Mouse (Mus musculus) urinary bladder, postnatal 0 days (tissue): ENCODE results near the gene Zeb2. TPM values are rescaled to one million over a fixed set of nuclear protein-coding genes. Genes with fewer than 3 reads are reported as not detected.

Experiments used
- microRNA-seq: library from miRNA; unstranded; fragments of <30 nt; microRNA quantifications from one replicate; pipeline ENCODE4, GENCODE M21; 2016
- polyA plus RNA-seq: library from polyadenylated mRNA; unstranded; fragments of >200 nt; fragmentation: Nextera tagmentation; extraction: Ambion mirVana; gene quantifications from 2 replicates; pipeline ENCODE4 v1.2.1, GENCODE M21; 2015

Zeb2 gene
- polyA plus RNA-seq = 22.9 and 24.8 TPM in 2 replicates

DNA sequence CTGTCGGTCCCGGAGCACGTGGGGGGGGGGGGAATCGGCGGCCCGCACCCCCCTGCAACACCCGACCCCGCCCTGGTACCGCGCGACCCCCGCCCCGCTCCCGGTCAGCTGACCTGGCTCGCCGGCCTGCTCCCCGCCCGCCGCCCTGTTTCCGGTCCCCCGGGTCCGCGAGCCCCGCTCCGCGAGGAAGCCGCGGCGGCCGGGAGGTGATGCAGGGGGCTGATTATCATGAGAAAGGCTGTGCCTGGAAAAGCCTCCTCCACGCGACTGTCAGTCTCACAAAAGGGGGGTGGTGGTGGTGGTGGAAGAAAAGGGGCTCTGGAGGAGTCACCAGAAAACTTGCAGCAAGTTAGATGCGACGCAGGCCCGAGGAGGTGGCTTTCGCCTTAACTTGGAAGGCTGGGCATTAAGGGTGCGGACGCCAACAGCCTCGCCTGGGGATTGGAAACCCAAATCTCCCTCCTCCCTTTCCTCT, at the start of gene Zeb2:
Zeb2 (minus strand) TSS at position 309 of the 475 bp plus-strand sequence.

Small RNA genes within 50 kb of the gene (microRNA-seq; reads per million reads assigned to microRNA genes)
- 0.93 reads per million for gene Mir5129

Other genes starting within 250 kb of the Zeb2 start
- 5.1 and 7.2 TPM in 2 replicates for gene Gtdc1, start 189.7 kb downstream of the Zeb2 start, polyA plus RNA-seq